Mouse (Mus musculus): ENCODE data around the gene Olfr1024.

Olfr1024 gene

DNA sequence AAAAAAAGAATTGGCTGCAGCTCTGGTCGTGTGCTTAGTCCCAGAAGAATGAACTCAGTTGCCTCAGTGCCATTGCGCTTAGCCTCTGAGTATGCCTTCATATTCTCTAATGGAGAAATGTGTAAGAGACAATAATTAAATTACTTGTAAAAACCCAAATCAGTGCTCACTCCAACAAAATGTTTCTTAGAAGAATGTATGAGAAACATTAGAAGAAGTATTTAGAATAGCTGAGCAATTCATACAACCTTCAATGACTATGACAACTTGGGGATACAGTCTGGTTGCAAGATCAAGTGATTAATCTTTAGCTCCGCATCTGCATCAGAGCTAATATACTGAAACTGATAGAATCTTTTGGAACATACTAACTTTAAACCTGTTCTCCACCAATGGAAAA is at the start of gene Olfr1024:
TSS of gene Olfr1024 (minus strand) at position 101 of the 400 bp plus-strand sequence.
- DNase-seq (ENCODE audit: low spot score) = no peak

DNA sequence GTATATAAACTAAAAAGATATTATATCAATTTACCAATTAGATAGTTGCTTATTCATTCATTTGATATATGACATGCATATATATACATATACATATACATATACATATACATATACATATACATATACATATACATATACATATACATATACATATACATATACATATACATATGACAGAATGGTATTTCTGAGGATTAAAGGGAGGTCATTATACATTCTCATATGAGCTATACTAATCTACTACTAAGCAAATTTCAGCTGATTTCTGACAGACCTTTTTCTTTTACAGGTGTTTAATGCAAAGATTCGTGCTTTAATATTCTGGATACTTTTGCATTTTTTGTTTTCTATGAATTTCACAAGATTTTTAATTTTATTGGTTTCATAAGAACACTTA is 45.3 kb upstream of the Olfr1024 start, which contains the start of gene Olfr1028:
TSS of gene Olfr1028 (plus strand) at position 301 of the 400 bp plus-strand sequence.
- no peak for DNase-seq (ENCODE audit: low spot score)

DNA sequence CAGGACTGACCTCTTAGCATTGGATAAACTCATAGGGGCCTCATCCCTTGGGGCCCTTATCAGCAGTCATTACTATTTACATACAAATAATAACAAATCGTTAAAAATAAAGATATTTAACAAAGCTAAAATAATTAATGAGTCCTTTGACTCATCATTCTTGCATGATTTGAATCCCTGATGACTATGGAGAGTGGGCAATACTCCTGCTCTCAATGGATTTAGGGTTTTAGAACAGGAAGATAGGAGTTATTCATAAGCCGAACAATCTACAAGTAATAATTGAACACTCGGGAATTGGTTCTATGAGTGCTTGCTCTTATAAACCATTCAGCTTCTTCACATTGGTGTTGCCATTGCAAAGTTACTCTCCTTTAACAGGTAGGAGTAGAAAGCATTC is 16.4 kb upstream of the Olfr1024 start, which contains the start of gene Olfr1026:
TSS of gene Olfr1026 (plus strand) at position 301 of the 400 bp plus-strand sequence.
- DNase-seq (ENCODE audit: low spot score) = no peak

DNA sequence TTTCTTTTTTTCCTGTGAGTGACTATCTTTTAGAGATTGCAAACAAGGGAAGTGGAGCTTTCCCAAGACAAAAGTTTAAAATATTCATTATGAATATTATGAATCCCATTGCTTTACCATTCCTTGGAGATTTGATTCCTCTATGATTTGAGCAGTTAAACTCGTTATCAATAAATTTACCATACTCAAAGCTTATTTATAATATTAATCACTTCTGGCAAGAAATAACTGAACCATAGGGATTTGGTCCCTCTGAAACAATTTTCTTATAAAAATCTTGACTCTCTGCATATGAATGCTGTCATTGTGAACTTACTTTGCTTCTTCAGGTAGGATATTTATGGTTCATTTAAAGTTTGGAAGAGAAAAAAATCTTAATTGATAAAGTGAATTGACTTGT is 10.0 kb upstream of the Olfr1024 start, which contains the start of gene Olfr1025-ps1:
TSS of gene Olfr1025-ps1 (plus strand) at position 301 of the 400 bp plus-strand sequence.
- DNase-seq (ENCODE audit: low spot score) = no peak

DNA sequence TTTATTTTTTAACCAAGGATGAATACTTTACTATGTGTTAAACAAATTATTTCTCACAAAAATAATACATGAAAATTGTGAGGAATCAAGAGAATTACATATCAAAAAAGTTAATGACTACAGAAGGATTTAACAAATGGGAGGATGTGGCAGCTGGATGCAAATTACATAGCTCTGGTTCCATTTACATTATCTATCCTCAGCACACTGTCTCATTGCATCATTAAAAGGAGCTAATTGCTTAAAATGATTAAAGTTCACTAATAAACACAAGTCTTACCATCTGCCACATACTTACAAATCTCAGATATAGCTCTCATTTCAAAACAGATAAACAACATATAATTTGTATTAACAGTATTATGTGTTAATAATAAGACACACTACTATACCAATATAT is 8.3 kb upstream of the Olfr1024 start:
- no peak for DNase-seq (ENCODE audit: low spot score)

DNA sequence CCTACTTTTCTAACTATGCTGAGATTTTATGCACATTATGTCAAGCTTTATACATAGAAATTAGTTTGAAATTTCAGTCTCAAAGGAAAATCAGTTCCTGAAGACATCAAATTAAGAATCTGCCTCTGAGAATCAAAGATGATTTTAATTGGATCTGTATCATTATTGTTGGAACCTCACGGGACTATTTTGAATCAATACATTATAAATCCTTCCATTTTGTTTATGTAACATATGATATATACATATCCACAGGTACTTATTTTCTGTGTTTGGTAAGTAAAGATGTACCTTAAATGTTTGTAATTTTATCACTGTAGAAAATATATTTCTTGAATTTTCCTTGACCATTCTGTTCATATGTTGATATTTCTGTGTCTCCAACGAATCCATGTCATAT is 19.5 kb downstream of the Olfr1024 start, which contains the start of gene Olfr1023:
TSS of gene Olfr1023 (plus strand) at position 301 of the 400 bp plus-strand sequence.
- DNase-seq (ENCODE audit: low spot score) = no peak

DNA sequence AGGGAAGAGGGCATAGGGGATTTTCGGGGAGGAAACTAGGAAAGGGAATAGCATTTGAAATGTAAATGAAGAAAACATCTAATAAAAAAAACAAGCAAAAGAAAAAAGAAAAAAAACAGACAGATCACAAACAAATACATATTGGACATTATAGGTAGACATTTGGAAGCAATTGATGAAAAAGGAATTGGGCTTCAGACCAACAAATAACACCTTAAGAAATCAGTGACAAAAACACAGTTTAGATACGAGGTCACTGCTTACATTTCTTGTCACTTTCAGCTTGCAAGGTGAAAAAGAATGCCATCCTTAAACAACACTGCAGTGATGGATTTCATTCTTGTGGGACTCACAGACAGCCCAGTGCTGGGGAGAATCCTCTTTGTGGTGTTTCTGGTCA is 36.6 kb downstream of the Olfr1024 start, which contains the start of gene Olfr1022:
TSS of gene Olfr1022 (plus strand) at position 301 of the 400 bp plus-strand sequence.
- DNase-seq (ENCODE audit: low spot score) = no peak
